Mouse (Mus musculus): ENCODE data around the gene Cldn15. TPM values are rescaled to one million over a fixed set of nuclear protein-coding genes. Genes with fewer than 3 reads are reported as not detected.
"Not testable (repeated sequence)": the region's sequence is repeated elsewhere in the genome, so short reads cannot be mapped to it uniquely, and the experiment has no call there.

Gene Cldn15
- total and polyA plus RNA-seq, 2 experiments from 2014 or later = 0.07 to 0.38 TPM

- ATAC-seq (ENCODE audit: low FRiP score) = no peak
- H3K27ac ChIP-seq (ENCODE audit: low read depth, low read length) = no peak overlapping the region
- 81% methylated on average over 2 of the region's 2 CpGs for WGBS
- H3K4me2 ChIP-seq (ENCODE audit: low read depth, low read length, poor library complexity, severe bottlenecking) = no peak overlapping the region
- H3K4me3 ChIP-seq (ENCODE audit: low read depth, low read length) = no peak overlapping the region
- no peaks in the 10 kb centered on the region for H3K36me3 ChIP-seq (ENCODE audit: insufficient read depth, low read length)
- H3K9ac ChIP-seq (replicated peaks; ENCODE audit: low read length, poor library complexity, severe bottlenecking) = no peak overlapping the region
- no peak for DNase-seq (ENCODE audit: low spot score)
- H3K27me3 ChIP-seq (ENCODE audit: insufficient read depth, low read length) = no peaks in the 10 kb centered on the region
- H3K4me1 ChIP-seq (ENCODE audit: insufficient read depth, low read length) = no peaks in the 10 kb centered on the region
- no peaks in the 10 kb centered on the region for H3K9me3 ChIP-seq (ENCODE audit: low read length)
- TF ChIP-seq CTCF (IDR thresholded peaks at IDR 0.05) = no peak
Measured at GRCm38 (mm10) chr5:136943382-136943781, 23.0 kb upstream of the Cldn15 start.

GRCm38 (mm10) chr5:136945084-136945483 lies 21.3 kb upstream of the Cldn15 start:
- Histone ChIP-seq H3K27me3 (ENCODE audit: insufficient read depth, low read length) (no peaks in the 10 kb centered on the region), H3K4me1 (ENCODE audit: insufficient read depth, low read length) (no peaks in the 10 kb centered on the region), H3K9ac (replicated peaks; ENCODE audit: low read length, poor library complexity, severe bottlenecking) (no peak overlapping the region), H3K27ac (ENCODE audit: low read depth, low read length) (no peak overlapping the region), H3K9me3 (ENCODE audit: low read length) (no peaks in the 10 kb centered on the region), H3K36me3 (ENCODE audit: insufficient read depth, low read length) (no peaks in the 10 kb centered on the region), H3K4me3 (ENCODE audit: low read depth, low read length) (no peak overlapping the region), H3K4me2 (ENCODE audit: low read depth, low read length, poor library complexity, severe bottlenecking) (no peak overlapping the region)
- DNase-seq (ENCODE audit: low spot score) (no peak), ATAC-seq (ENCODE audit: low FRiP score) (no peak)
- TF ChIP-seq CTCF (IDR thresholded peaks at IDR 0.05) = no peak
- WGBS = 82% methylated on average over 12 of the region's 12 CpGs

- no peak overlapping the region for H3K27ac ChIP-seq (ENCODE audit: low read depth, low read length)
- no peak overlapping the region for H3K4me3 ChIP-seq (ENCODE audit: low read depth, low read length)
- ATAC-seq (ENCODE audit: low FRiP score) (no peak), DNase-seq (ENCODE audit: low spot score) (no peak)
- H3K27me3 ChIP-seq (ENCODE audit: insufficient read depth, low read length) = no peaks in the 10 kb centered on the region
- no peaks in the 10 kb centered on the region for H3K4me1 ChIP-seq (ENCODE audit: insufficient read depth, low read length)
- TF ChIP-seq CTCF (IDR thresholded peaks at IDR 0.05) = no peak
- H3K9ac ChIP-seq (replicated peaks; ENCODE audit: low read length, poor library complexity, severe bottlenecking) = no peak overlapping the region
- H3K4me2 ChIP-seq (ENCODE audit: low read depth, low read length, poor library complexity, severe bottlenecking) = no peak overlapping the region
- no peaks in the 10 kb centered on the region for H3K36me3 ChIP-seq (ENCODE audit: insufficient read depth, low read length)
- no peaks in the 10 kb centered on the region for H3K9me3 ChIP-seq (ENCODE audit: low read length)
Measured at GRCm38 (mm10) chr5:136947874-136948273, 18.5 kb upstream of the Cldn15 start.

GRCm38 (mm10) chr5:136949551-136950336 lies 16.7 kb upstream of the Cldn15 start:
- not testable (repeated sequence) for H3K27me3 ChIP-seq (ENCODE audit: insufficient read depth, low read length); H3K4me2 ChIP-seq (ENCODE audit: low read depth, low read length, poor library complexity, severe bottlenecking); H3K36me3 ChIP-seq (ENCODE audit: insufficient read depth, low read length); H3K9me3 ChIP-seq (ENCODE audit: low read length); ATAC-seq (ENCODE audit: low FRiP score); H3K27ac ChIP-seq (ENCODE audit: low read depth, low read length); DNase-seq (ENCODE audit: low spot score); H3K4me3 ChIP-seq (ENCODE audit: low read depth, low read length); H3K9ac ChIP-seq (replicated peaks; ENCODE audit: low read length, poor library complexity, severe bottlenecking); H3K4me1 ChIP-seq (ENCODE audit: insufficient read depth, low read length)
- WGBS = 82% methylated on average over 13 of the region's 14 CpGs

GRCm38 (mm10) chr5:136950521-136950920 lies 15.9 kb upstream of the Cldn15 start:
- H3K27me3 ChIP-seq (ENCODE audit: insufficient read depth, low read length) = no peaks in the 10 kb centered on the region
- H3K4me1 ChIP-seq (ENCODE audit: insufficient read depth, low read length) = peaks cover 12% of the 10 kb centered on the region
- no peak overlapping the region for H3K4me3 ChIP-seq (ENCODE audit: low read depth, low read length)
- no peak overlapping the region for H3K27ac ChIP-seq (ENCODE audit: low read depth, low read length)
- no peak overlapping the region for H3K9ac ChIP-seq (replicated peaks; ENCODE audit: low read length, poor library complexity, severe bottlenecking)
- ATAC-seq (ENCODE audit: low FRiP score) (no peak), DNase-seq (ENCODE audit: low spot score) (no peak)
- 92% methylated on average over 6 of the region's 6 CpGs for WGBS
- no peak overlapping the region for H3K4me2 ChIP-seq (ENCODE audit: low read depth, low read length, poor library complexity, severe bottlenecking)
- H3K9me3 ChIP-seq (ENCODE audit: low read length) = no peaks in the 10 kb centered on the region
- no peak for TF ChIP-seq CTCF (IDR thresholded peaks at IDR 0.05)
- H3K36me3 ChIP-seq (ENCODE audit: insufficient read depth, low read length) = no peaks in the 10 kb centered on the region

- ATAC-seq (ENCODE audit: low FRiP score) (no peak), DNase-seq (ENCODE audit: low spot score) (no peak)
- no peak for TF ChIP-seq CTCF (IDR thresholded peaks at IDR 0.05)
- Histone ChIP-seq H3K36me3 (ENCODE audit: insufficient read depth, low read length) (no peaks in the 10 kb centered on the region), H3K9ac (replicated peaks; ENCODE audit: low read length, poor library complexity, severe bottlenecking) (no peak overlapping the region), H3K4me3 (ENCODE audit: low read depth, low read length) (no peak overlapping the region), H3K4me2 (ENCODE audit: low read depth, low read length, poor library complexity, severe bottlenecking) (no peak overlapping the region), H3K27ac (ENCODE audit: low read depth, low read length) (no peak overlapping the region), H3K9me3 (ENCODE audit: low read length) (no peaks in the 10 kb centered on the region), H3K27me3 (ENCODE audit: insufficient read depth, low read length) (no peaks in the 10 kb centered on the region), H3K4me1 (ENCODE audit: insufficient read depth, low read length) (peaks cover 15% of the 10 kb centered on the region)
- 77% methylated on average over 4 of the region's 4 CpGs for WGBS
Measured at GRCm38 (mm10) chr5:136952153-136952552, 14.3 kb upstream of the Cldn15 start.
